Mouse (Mus musculus) ES-Bruce4 (cell line): ENCODE data around the gene Mrps34.

Experiments used
- CTCF ChIP-seq: IDR thresholded peaks from one replicate; pipeline ENCODE4 v1.8.1; 2011; ENCODE audit warnings: low read depth, low read length
- EP300 ChIP-seq: IDR thresholded peaks from 2 replicates; pipeline ENCODE4 v1.6.1; 2011; ENCODE audit warnings: low read depth, low read length; ENCODE audit not compliant: insufficient read depth

DNA sequence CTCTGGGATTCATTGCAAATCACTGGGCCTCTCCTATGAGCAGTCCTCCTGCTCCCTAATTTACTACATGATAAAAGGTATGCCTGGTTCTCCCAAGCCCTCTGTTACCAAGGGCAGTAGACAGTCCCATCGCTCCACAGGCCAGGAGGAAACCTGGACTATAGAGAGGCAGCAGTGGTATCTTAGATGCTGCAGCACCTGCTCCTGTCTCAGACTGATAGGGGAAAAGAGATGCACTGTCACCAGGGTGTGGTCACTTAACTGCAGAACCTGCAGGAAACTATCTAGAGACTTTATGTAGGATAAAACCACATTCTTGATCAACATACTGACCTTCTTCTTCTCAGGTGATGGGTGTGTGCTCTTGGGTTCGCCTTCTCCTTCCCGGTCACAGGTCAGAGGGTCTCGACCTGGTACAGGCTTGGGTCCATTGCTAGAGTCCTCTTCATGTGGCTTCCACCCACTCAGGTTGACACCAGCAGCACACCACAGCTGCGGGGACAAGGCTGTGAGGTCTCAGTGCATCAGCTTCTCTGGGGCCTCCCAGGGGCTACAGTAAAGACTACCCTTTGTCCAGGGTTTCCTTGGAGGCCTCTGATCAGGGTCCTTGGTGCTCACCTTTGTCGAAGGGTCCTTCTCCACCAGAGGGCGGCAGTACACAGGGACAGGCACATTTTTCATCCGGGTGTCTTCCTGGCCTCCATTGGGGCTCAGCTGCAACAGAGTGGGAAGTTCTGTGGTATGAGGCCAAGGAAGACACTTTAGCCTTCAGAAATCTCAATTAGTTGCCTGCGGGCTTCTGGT is 8.0 kb downstream of the Mrps34 start:
- TF ChIP-seq CTCF (peak; percentile 66), EP300 (no peak)
